Mouse (Mus musculus) forebrain, postnatal 0 days (tissue): Measurements from ENCODE around the gene Ctsw. TPM values are rescaled to one million over a fixed set of nuclear protein-coding genes. Genes with fewer than 3 reads are reported as not detected.

Source experiments
- ATAC-seq: fragments of 200-750 bp; cut with Nextera tagmentation; 2 replicates; pipeline ENCODE4 v1.8.0; 2017; ENCODE audit warnings: mild to moderate bottlenecking, moderate library complexity
- DNase-seq: peaks from one replicate; pipeline ENCODE4 v3.0.0-alpha.2; 2015
- H3K27ac ChIP-seq: fragments of 300-500 bp; sonication (generic); 2 replicates; pipeline ENCODE4 v1.5.1; 2014; ENCODE audit warnings: low read depth, mild to moderate bottlenecking, antibody characterized with exemption, low read length, moderate library complexity, mixed read lengths
- H3K27me3 ChIP-seq: fragments of 300-500 bp; sonication (generic); 2 replicates; pipeline ENCODE4 v1.6.1; 2014; ENCODE audit warnings: mild to moderate bottlenecking, low read length, mixed read lengths; ENCODE audit not compliant: insufficient read depth
- H3K36me3 ChIP-seq: fragments of 300-500 bp; sonication (generic); 2 replicates; pipeline ENCODE4 v1.6.1; 2014; ENCODE audit warnings: mild to moderate bottlenecking, moderate library complexity; ENCODE audit not compliant: insufficient read depth
- H3K4me1 ChIP-seq: fragments of 300-500 bp; sonication (generic); 2 replicates; pipeline ENCODE4 v1.6.1; 2014; ENCODE audit warnings: antibody characterized with exemption; ENCODE audit not compliant: insufficient read depth
- H3K4me2 ChIP-seq: fragments of 300-500 bp; sonication (generic); 2 replicates; pipeline ENCODE4 v1.6.1; 2014; ENCODE audit warnings: low read depth, mild to moderate bottlenecking, moderate library complexity
- H3K4me3 ChIP-seq: fragments of 300-500 bp; sonication (generic); 2 replicates; pipeline ENCODE4 v1.5.1; 2014; ENCODE audit warnings: low read depth, low read length, mixed read lengths
- H3K9ac ChIP-seq: fragments of 300-500 bp; sonication (generic); 2 replicates; pipeline ENCODE4 v1.6.1; 2014; ENCODE audit warnings: mild to moderate bottlenecking
- H3K9me3 ChIP-seq: fragments of 300-500 bp; sonication (generic); 2 replicates; pipeline ENCODE4 v1.6.1; 2016; ENCODE audit warnings: low read length
- CTCF ChIP-seq: sonication (generic); IDR thresholded peaks from 2 replicates; pipeline ENCODE4 v1.5.1; 2016; ENCODE audit warnings: antibody characterized with exemption, control low read depth, low read depth
- WGBS: fragments of 180-500 bp; shearing (Covaris S2); extraction: QIAGEN DNeasy Blood & Tissue Kit; methylation state at CpG from one replicate; pipeline ENCODE4 v1.1.7; 2014; 5-methylcytosine and 5-hydroxymethylcytosine counted together
- polyA plus RNA-seq: library from polyadenylated mRNA; unstranded; fragments of >200 nt; fragmentation: Nextera tagmentation; extraction: Ambion mirVana; gene quantifications from 2 replicates; pipeline ENCODE4 v1.2.1, GENCODE M21; 2015
- total RNA-seq: library from RNA; depleted of rRNA; stranded (reverse); fragments of >200 nt; gene quantifications from 2 replicates; pipeline ENCODE4 v1.2.3, GENCODE M21; 2014

The Ctsw gene
- total and polyA plus RNA-seq, 2 experiments from 2014 or later, result 1.7 to 2.3 TPM

- 0 out of 2 replicates have a peak overlapping the region, but pooled peaks have one; percentile 46 for H3K9ac ChIP-seq
- H3K9me3 ChIP-seq, result no peaks in the 10 kb centered on the region
- no peak overlapping the region for H3K27ac ChIP-seq
- H3K4me3 ChIP-seq, result peak overlapping the region; percentile 56
- WGBS, result 8% methylated on average over 36 of the region's 36 CpGs
- H3K4me1 ChIP-seq, result no peaks in the 10 kb centered on the region
- peak overlapping the region; percentile 92 for H3K4me2 ChIP-seq
- H3K27me3 ChIP-seq, result peaks cover 29% of the 10 kb centered on the region
- no peak for TF ChIP-seq CTCF
- no peaks in the 10 kb centered on the region for H3K36me3 ChIP-seq
- DNase-seq, result no peak
- ATAC-seq, result no peak
These were observed 19.8 kb downstream of the Ctsw start for GRCm38 (mm10) chr19:5448354-5449150.

GRCm38 (mm10) chr19:5447515-5448353, 20.6 kb downstream of the Ctsw start, which contains the start of gene Fosl1:
Gene Fosl1 (plus strand): TSS chr19:5447547.
- Histone ChIP-seq H3K4me2 (peak within 1 kb of the TSS; percentile 92), H3K9ac (peak within 1 kb of the TSS; percentile 46), H3K4me3 (peak within 1 kb of the TSS; percentile 56), H3K9me3 (no peaks in the 10 kb centered on the region), H3K27me3 (peaks cover 29% of the 10 kb centered on the region), H3K4me1 (no peaks in the 10 kb centered on the region), H3K27ac (no peak within 1 kb of the TSS), H3K36me3 (no peaks in the 10 kb centered on the region)
- DNase-seq (peak; percentile 67), ATAC-seq (peak; percentile 77)
- WGBS, result under 1% methylated on average over 70 of the region's 70 CpGs
- TF ChIP-seq CTCF, result no peak

- no peak overlapping the region for H3K4me3 ChIP-seq
- TF ChIP-seq CTCF, result no peak
- H3K27ac ChIP-seq, result no peak overlapping the region
- ATAC-seq (no peak), DNase-seq (no peak)
- no peaks in the 10 kb centered on the region for H3K4me1 ChIP-seq
- no peak overlapping the region for H3K9ac ChIP-seq
- 87% methylated on average over 5 of the region's 5 CpGs for WGBS
- peaks cover 29% of the 10 kb centered on the region for H3K27me3 ChIP-seq
- H3K4me2 ChIP-seq, result no peak overlapping the region
- no peaks in the 10 kb centered on the region for H3K36me3 ChIP-seq
- H3K9me3 ChIP-seq, result no peaks in the 10 kb centered on the region
These were observed 22.6 kb downstream of the Ctsw start for GRCm38 (mm10) chr19:5445747-5446146.

GRCm38 (mm10) chr19:5444954-5445353, 23.4 kb downstream of the Ctsw start:
- H3K27me3 ChIP-seq, result peaks cover 29% of the 10 kb centered on the region
- no peak overlapping the region for H3K9ac ChIP-seq
- H3K9me3 ChIP-seq, result no peaks in the 10 kb centered on the region
- no peak overlapping the region for H3K27ac ChIP-seq
- no peaks in the 10 kb centered on the region for H3K36me3 ChIP-seq
- no peak overlapping the region for H3K4me2 ChIP-seq
- no peak overlapping the region for H3K4me3 ChIP-seq
- no peaks in the 10 kb centered on the region for H3K4me1 ChIP-seq
- ATAC-seq (no peak), DNase-seq (no peak)
- no peak for TF ChIP-seq CTCF
- WGBS, result 41% methylated on average over 7 of the region's 7 CpGs

- DNase-seq (no peak), ATAC-seq (no peak)
- no peak for TF ChIP-seq CTCF
- H3K4me2 ChIP-seq, result no peak overlapping the region
- H3K4me1 ChIP-seq, result no peaks in the 10 kb centered on the region
- no peak overlapping the region for H3K27ac ChIP-seq
- no peak overlapping the region for H3K4me3 ChIP-seq
- H3K9me3 ChIP-seq, result no peaks in the 10 kb centered on the region
- no peaks in the 10 kb centered on the region for H3K36me3 ChIP-seq
- H3K27me3 ChIP-seq, result peaks cover 27% of the 10 kb centered on the region
- H3K9ac ChIP-seq, result no peak overlapping the region
- WGBS, result 76% methylated on average over 9 of the region's 9 CpGs
These were observed 23.9 kb downstream of the Ctsw start for GRCm38 (mm10) chr19:5444371-5444908.

GRCm38 (mm10) chr19:5433951-5434350, 34.4 kb downstream of the Ctsw start:
- no peak for DNase-seq
- no peak for TF ChIP-seq CTCF
- Histone ChIP-seq H3K36me3 (no peaks in the 10 kb centered on the region; the same call in 1 of the 2 replicates), H3K4me3 (no peak overlapping the region), H3K9ac (0 out of 2 replicates have a peak overlapping the region, but pooled peaks have one; percentile 25), H3K4me2 (no peak overlapping the region), H3K27ac (no peak overlapping the region), H3K9me3 (no peaks in the 10 kb centered on the region), H3K4me1 (no peaks in the 10 kb centered on the region), H3K27me3 (no peaks in the 10 kb centered on the region)
- no peak for ATAC-seq
- WGBS, result 69% methylated on average over 7 of the region's 7 CpGs
